Mouse (Mus musculus) ES-CJ7 (cell line): ENCODE results near the gene Vill.

Experiments used
- DNase-seq: peaks from one replicate; pipeline ENCODE4 v3.0.0; 2011; ENCODE audit warnings: low read depth, low spot score

Gene Vill

GRCm38 (mm10) chr9:119052154-119052944 lies at the start of gene Vill:
Vill (plus strand) TSS chr9:119052778.
- peak; percentile 79 for DNase-seq

- DNase-seq, result no peak
These were observed 48.4 kb upstream of the Vill start for GRCm38 (mm10) chr9:119003990-119004702.

- DNase-seq, result no peak
These were observed 47.9 kb upstream of the Vill start for GRCm38 (mm10) chr9:119004703-119005076.

- peak; percentile 51 for DNase-seq
These were observed 47.1 kb upstream of the Vill start for GRCm38 (mm10) chr9:119005303-119006029.

GRCm38 (mm10) chr9:119007266-119007665 lies 45.3 kb upstream of the Vill start:
- no peak for DNase-seq

GRCm38 (mm10) chr9:119008871-119009270 lies 43.7 kb upstream of the Vill start:
- no peak for DNase-seq

- DNase-seq, result no peak
These were observed 42.3 kb upstream of the Vill start for GRCm38 (mm10) chr9:119010156-119010710.

GRCm38 (mm10) chr9:119016785-119017507 lies 35.6 kb upstream of the Vill start:
- no peak for DNase-seq

GRCm38 (mm10) chr9:119021731-119022130 lies 30.8 kb upstream of the Vill start:
- DNase-seq, result no peak

- DNase-seq, result no peak
These were observed 27.3 kb upstream of the Vill start for GRCm38 (mm10) chr9:119025263-119025662.

GRCm38 (mm10) chr9:119025832-119026331 lies 26.7 kb upstream of the Vill start:
- peak; percentile 31 for DNase-seq

GRCm38 (mm10) chr9:119027337-119027736 lies 25.2 kb upstream of the Vill start:
- DNase-seq, result no peak

- no peak for DNase-seq
These were observed 24.1 kb upstream of the Vill start for GRCm38 (mm10) chr9:119028226-119029195.

- no peak for DNase-seq
These were observed 23.0 kb upstream of the Vill start for GRCm38 (mm10) chr9:119029568-119029967.

GRCm38 (mm10) chr9:119031038-119031437 lies 21.5 kb upstream of the Vill start:
- no peak for DNase-seq

- no peak for DNase-seq
These were observed 20.8 kb upstream of the Vill start for GRCm38 (mm10) chr9:119031772-119032171.

GRCm38 (mm10) chr9:119032538-119032937 lies 20.0 kb upstream of the Vill start:
- DNase-seq, result peak; percentile 30

- DNase-seq, result no peak
These were observed 19.3 kb upstream of the Vill start for GRCm38 (mm10) chr9:119033111-119033921.

- no peak for DNase-seq
These were observed 18.5 kb upstream of the Vill start for GRCm38 (mm10) chr9:119034069-119034468.
